Mouse (Mus musculus) embryo, embryonic 11.5 days (tissue): ENCODE measurements around the gene Nfatc4.

Experiments used
- DNase-seq: peaks from one replicate; pipeline ENCODE4 v3.0.0-alpha.2; 2012; ENCODE audit warnings: low read depth, low spot score

Nfatc4 gene

DNA sequence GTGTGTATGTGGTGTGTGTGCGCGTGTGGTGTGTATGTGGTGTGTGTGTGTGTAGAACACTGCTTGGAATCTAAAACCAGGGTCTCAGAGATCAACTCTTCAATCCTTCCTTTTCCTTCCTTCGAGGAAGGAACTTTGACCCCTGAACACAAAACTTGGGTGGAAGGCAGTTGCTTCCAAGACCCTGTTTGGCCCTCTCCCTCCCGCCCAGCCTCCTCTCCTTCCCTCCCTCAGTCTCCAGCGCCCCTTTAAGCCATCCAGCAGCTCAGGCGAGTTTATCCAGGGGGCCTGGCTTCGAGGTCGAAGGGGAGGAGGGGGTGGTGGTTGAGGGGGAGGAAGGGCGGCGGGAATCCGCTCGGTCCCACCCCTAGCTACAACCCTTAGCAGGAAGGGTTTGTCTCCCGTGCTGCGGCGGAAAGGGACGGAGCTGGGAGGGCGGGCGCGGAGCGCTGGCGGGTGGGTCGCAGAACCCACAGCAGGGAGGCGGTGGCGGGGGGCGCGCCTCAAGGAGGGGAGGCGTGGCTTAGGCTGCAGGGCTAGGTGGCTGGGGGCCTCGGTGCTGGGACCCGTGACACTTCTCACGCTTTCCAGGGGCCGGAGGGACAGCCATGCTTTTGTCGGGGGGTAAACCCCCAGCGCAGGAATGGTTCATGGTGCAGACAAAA is 30.8 kb downstream of the Nfatc4 start, which contains the start of gene Nynrin:
TSS of gene Nynrin (plus strand) at position 390 of the 665 bp plus-strand sequence.
- DNase-seq: peak; percentile 80

DNA sequence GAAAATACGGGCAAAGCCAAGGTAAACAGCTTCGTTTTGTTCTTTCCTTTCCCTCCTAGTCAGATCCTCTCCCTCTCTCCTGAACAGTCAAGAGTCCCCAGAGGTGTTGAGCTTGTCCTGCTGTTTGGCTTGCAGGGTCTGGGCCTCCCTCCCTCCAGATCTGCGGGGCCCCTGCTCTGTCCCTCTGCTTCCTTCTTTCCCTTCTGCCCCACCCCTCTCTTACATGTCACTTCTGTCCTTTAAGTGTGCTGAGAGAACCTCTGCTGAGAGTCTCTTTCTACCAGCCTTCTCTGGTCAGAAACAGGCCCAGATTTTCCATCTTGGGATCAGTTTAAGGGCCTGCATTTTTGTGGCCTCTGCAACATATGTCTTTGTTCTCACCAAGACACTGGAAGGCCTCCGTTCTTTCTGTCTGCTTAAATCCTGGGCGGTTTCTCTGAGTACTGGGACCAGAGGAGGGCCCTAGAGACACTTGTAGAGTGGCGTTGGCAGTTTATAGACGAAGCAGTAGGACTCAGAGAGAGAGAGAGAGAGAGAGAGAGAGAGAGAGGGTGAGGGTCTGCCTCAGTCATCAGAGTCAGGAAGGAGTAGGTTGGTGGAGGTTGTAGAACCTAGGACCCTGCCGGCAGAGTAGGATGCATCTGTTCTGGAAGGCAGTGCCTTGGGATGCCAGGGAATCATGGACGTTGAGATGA is 31.6 kb downstream of the Nfatc4 start:
- DNase-seq: no peak

DNA sequence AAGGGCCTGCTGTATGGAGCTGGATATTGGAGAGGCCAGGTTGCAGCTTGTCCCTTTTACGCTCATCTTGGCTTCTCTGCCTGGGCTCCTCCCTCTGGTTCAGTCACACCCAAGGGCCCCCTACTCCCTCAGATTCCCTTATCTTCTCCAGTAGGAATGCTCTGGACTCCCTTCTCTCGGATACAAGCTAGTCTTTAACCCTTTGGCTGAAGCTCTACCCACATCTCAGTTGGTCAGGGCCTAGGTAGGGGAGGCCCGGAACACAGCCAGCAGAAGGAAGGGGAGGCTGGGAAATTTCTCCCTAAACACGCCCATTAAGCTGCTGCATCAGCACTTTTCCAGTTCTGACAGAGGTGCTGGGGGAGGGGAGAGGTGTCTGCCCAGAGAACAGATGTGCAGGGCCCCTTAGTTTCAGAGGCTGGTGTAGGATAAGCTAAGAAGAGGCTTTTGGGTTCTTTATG is 32.2 kb downstream of the Nfatc4 start:
- no peak for DNase-seq

GRCm38 (mm10) chr14:55857588-55857987 is 34.6 kb downstream of the Nfatc4 start:
- DNase-seq: no peak

DNA sequence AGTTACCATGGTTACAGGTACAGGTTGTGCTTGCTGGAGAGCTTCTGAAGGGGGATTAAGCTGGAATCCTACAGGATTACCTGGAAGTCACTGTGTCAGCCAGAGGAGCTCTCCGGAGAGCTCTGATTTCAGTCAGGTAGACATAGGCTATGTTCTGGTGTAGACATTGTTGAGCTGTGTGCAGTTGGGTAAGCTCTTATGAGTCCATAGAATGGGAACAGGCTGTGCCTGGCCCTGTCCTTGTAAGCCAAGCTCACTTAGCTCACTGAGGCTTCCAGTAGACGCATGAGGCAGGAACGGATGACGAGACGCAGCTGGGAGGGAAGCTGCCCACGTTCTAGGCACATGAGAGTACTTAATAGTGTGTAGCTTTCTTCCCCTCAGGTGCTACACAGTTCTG is 39.2 kb downstream of the Nfatc4 start:
- DNase-seq: no peak

DNA sequence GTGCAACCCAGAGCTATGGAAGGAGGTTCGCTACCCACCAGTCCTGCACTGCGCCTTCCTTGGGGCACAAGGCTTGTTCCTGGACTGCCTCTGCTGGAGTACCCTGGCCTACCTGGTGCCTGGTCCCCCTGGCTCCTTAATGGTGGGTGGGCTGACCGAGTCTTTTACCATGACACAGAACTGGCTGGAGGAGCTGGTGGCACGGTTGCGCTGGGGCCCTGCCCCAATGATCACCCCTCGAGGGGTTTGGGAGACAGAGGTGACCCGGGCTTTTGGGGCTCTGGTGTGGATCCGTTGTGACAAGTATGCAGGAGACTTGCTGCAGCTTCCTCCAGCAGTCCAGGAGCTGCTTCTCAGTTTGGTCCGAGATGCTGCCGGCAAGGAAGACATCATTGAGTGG is 40.0 kb downstream of the Nfatc4 start:
- DNase-seq: no peak

DNA sequence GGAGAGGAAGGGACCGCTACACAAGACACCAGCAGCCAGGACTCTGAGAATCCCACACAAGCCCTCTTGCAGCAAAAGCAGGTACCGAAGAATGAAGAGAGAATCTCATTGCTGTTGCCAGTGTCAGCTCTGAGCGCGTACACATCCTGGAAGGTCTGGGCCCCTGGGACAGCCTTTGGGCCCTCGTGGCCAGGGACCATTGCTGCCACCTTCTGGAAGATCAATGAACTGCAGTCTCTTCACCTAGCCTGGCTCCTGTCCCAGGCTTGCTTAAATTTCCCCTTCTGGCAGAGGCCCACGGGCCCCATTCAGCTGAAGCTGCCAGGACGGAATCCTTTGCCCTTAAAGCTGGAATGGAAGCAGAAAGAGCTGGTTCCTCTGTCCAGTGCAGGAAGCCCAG is 40.8 kb downstream of the Nfatc4 start:
- DNase-seq: peak; percentile 67

- DNase-seq: peak; percentile 60
Observed at GRCm38 (mm10) chr14:55866962-55867361, 44.0 kb downstream of the Nfatc4 start.

GRCm38 (mm10) chr14:55868230-55869026 is 45.5 kb downstream of the Nfatc4 start:
- no peak for DNase-seq

DNA sequence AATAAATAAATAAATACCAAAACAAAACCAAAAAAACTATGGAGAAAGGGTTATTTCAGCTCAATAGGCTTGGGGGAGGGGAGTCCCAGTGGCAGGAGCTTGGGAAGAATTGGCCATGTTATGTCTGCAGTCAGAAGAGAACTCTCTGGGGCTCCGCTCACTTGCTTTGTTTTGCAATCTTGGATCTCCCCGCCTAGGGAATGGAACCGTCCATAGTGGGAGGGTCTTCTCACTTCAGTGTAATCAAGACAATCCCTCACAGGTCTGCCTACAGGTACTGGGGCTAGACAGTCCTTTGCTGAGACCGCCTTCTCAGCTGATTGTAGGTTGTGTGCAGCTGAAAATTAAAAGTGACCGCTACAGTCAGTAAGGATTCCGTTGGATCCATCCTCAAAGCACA is 46.6 kb downstream of the Nfatc4 start:
- no peak for DNase-seq

DNA sequence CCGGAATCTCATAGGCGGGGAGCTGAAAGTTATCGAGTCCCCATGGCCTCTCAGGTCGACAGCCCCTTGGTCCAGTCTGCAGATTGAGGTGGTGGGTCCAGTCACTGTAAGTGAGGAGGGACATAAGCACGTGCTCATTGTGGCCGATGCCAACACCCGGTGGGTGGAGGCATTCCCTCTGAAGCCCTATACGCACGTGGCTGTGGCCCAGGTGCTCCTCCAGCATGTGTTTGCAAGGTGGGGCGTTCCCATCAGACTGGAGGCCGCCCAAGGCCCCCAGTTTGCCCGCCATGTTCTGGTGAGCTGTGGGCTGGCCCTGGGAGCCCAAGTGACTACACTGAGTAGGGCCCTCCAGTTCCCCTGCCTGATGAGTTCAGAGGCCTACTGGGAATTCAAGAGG is 49.1 kb downstream of the Nfatc4 start:
- DNase-seq: no peak

DNA sequence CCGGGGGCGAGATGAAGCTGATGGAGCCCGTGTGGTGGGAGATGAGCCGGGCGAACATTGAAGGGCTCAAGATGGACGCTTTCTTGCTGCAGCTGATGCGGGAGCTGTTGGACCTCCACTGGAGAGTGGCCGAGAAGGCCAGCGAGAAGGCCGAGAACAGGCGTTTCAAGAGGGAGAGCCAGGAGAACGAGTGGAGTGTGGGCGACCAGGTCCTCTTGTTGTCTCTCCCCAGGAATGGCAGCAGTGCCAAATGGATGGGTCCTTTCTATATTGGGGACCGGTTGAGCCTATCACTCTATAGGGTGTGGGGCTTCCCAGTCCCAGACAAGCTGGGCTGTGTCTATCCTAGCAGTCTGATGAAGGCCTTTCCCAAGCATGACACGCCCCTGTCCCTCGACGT is 49.6 kb downstream of the Nfatc4 start:
- DNase-seq: no peak

DNA sequence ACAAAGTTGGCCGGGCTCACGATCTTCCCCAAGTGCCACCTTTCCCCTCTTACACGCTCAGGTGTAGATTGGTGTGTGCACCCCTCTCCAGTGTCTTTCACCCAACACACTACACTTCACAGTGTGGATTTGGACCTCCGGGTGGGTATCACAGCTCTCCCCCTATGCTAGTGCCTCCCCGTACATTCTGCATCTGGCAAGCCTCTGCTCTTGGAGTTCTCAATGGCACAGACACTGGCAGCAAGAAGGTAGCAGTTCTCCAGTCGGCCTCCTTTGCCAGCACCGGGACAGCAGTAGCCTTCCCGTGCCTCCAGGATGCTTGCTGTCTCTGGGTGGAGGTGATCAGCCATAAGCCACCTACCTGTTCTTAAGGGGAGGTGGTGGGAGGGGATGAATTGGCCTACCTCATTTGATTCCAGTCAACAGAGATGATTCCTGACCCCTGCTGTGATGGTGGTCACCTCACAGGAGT is 50.3 kb downstream of the Nfatc4 start:
- DNase-seq: no peak

DNA sequence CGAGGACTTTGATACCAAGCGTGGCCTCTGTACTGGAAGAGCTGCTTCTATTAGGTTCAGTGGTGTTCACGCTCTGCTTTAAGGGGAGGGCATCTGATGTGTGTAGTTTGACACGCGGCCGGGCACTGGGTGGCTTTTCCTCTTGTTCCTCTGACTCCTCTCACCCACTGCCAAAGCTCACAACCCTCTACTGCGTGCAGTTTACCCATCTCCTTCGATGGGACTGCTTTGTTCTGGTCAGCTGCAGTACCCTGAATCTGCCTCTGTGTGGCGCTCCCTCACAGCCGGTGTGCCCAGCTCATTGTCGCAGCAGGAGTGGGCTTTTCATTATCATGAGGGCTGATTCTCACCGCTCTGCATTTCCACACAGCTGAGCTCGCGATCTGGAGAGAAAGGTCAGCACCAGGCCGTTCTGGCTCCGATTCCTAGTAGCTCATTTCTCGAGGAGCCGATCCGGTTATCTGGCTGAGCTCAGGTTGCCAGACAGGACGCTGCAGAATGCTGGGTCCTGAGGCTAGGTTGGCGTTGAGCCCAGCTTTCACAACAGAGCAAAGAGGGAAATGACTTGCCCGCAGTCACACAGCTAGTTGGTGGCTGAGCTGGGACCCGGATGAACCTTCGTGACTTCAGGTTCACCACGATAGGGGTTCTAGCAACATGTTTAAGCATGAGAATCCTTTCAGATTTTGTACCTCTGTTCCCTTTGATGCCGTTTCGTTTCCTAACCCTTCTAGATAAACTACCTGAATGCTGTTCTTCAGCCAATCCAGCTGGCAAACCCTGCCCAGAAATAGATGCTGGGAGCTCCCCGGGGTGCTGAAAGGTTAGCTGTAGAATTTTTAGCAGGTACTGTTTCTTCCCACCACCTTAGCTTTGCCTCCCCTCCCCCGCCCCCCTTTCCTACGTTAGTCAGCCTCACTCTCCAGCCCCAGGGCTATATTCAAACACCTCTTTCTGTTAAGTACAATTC is 51.1 kb downstream of the Nfatc4 start:
- peak; percentile 60 for DNase-seq

- DNase-seq: no peak
Observed at GRCm38 (mm10) chr14:55877469-55878315, 54.7 kb downstream of the Nfatc4 start.

- no peak for DNase-seq
Observed at GRCm38 (mm10) chr14:55878316-55878940, 55.5 kb downstream of the Nfatc4 start.

- no peak for DNase-seq
Observed at GRCm38 (mm10) chr14:55879623-55880022, 56.7 kb downstream of the Nfatc4 start.

DNA sequence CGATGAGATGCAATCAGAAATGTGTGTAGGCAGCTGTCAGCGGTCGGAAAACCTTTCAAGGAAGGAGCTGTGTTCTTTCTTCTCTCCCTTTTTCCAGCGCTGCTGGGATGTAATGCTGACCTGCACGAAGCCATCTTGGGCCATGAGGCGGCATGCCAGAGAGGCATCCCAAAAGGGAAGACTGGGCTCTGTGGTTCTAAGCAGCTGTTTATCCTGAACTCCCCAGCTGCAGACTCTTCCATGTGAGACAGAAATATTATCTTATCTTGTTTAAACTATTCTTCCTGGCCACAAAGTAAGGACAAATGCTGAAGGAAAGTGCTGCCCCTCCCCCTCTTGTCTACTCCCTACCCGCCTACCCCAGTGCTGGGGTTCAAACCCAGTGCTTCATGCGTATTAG is 58.0 kb downstream of the Nfatc4 start:
- DNase-seq: no peak

GRCm38 (mm10) chr14:55882171-55882641 is 59.3 kb downstream of the Nfatc4 start:
- DNase-seq: no peak
